Comparison of ENCODE assay signal across 8 mouse cellular contexts in genomic region chr3:30603256-30603655, GRCm38 (mm10). TPM values are rescaled to one million over a fixed set of nuclear protein-coding genes. Genes with fewer than 3 reads are reported as not detected.
A peak's percentile ranks its signal among the peaks of the same experiment; 100 is the strongest.
DNase-seq lines count a peak whose midpoint lies in the region; ATAC-seq and TF ChIP-seq lines count a peak whose summit lies in the region.

No protein-coding gene starts in this region.

- 41% methylated on average over 10 of the region's 10 CpGs for WGBS in heart, embryonic 16.5 days
- 57% methylated on average over 10 of the region's 10 CpGs for WGBS in bone marrow, adult 2 months
- WGBS in hindbrain, embryonic 12.5 days = 41% methylated on average over 10 of the region's 10 CpGs
- WGBS in midbrain, embryonic 12.5 days = 29% methylated on average over 10 of the region's 10 CpGs

- H3K9ac ChIP-seq in heart, embryonic 16.5 days (ENCODE audit: low read length) = peak overlapping the region; percentile 98
- peak overlapping the region; percentile 68 for H3K9ac ChIP-seq in hindbrain, embryonic 12.5 days
- peak overlapping the region; percentile 77 for H3K9ac ChIP-seq in midbrain, embryonic 12.5 days (replicated peaks)

- no peaks in the 10 kb centered on the region for H3K9me3 ChIP-seq in heart, embryonic 16.5 days (replicated peaks; ENCODE audit: control insufficient read depth, low read length)
- no peaks in the 10 kb centered on the region for H3K9me3 ChIP-seq in hindbrain, embryonic 12.5 days (replicated peaks)
- no peaks in the 10 kb centered on the region for H3K9me3 ChIP-seq in midbrain, embryonic 12.5 days

- no peak for DNase-seq in heart, adult 8-10 months (ENCODE audit: low spot score)
- no peak for DNase-seq in MN1 (ENCODE audit: low spot score)
- no peak for DNase-seq in spleen, postnatal 4 days (ENCODE audit: low spot score in 2 of 2)
- no peak for DNase-seq in gastrocnemius, postnatal 36 days

- peak overlapping the region; percentile 82 for H3K4me2 ChIP-seq in heart, embryonic 16.5 days (ENCODE audit: low read depth, low read length)
- H3K4me2 ChIP-seq in hindbrain, embryonic 12.5 days (replicated peaks) = peak overlapping the region; percentile 68
- peak overlapping the region; percentile 75 for H3K4me2 ChIP-seq in midbrain, embryonic 12.5 days (replicated peaks)

- TF ChIP-seq CTCF in bone marrow, adult 2 months (IDR thresholded peaks at IDR 0.05; ENCODE audit: control insufficient read depth, insufficient read depth, low read length) = no peak

- H3K27ac ChIP-seq in heart, embryonic 16.5 days (ENCODE audit: low read length) = no peak overlapping the region
- H3K27ac ChIP-seq in bone marrow, adult 2 months (ENCODE audit: control insufficient read depth, insufficient read depth, low read depth, low read length, poor library complexity) = no peak overlapping the region
- H3K27ac ChIP-seq in hindbrain, embryonic 12.5 days = no peak overlapping the region; the same call in 1 of the 2 replicates
- H3K27ac ChIP-seq in midbrain, embryonic 12.5 days (replicated peaks) = peak overlapping the region; percentile 93; the same call in 1 of the 2 replicates

- H3K36me3 ChIP-seq in heart, embryonic 16.5 days (ENCODE audit: control insufficient read depth, insufficient read depth) = peaks cover 24% of the 10 kb centered on the region
- H3K36me3 ChIP-seq in hindbrain, embryonic 12.5 days = peaks cover 26% of the 10 kb centered on the region
- peaks cover 28% of the 10 kb centered on the region for H3K36me3 ChIP-seq in midbrain, embryonic 12.5 days

- no peaks in the 10 kb centered on the region for H3K27me3 ChIP-seq in heart, embryonic 16.5 days (ENCODE audit: control insufficient read depth, insufficient read depth, low read length)
- H3K27me3 ChIP-seq in hindbrain, embryonic 12.5 days = peaks cover 3% of the 10 kb centered on the region; the same call in 1 of the 2 replicates
- H3K27me3 ChIP-seq in midbrain, embryonic 12.5 days = peaks cover 7% of the 10 kb centered on the region

- no peak for TF ChIP-seq POLR2A in bone marrow, adult 2 months (IDR thresholded peaks at IDR 0.05; ENCODE audit: borderline replicate concordance, control insufficient read depth, low read depth, low read length)

- ATAC-seq in heart, embryonic 16.5 days (replicated peaks; ENCODE audit: extremely low read depth, insufficient read depth, low FRiP score) = no peak
- no peak for ATAC-seq in hindbrain, embryonic 12.5 days (ENCODE audit: low FRiP score)
- no peak for ATAC-seq in midbrain, embryonic 12.5 days (ENCODE audit: low FRiP score, low read depth)

- intact Hi-C loops in gastrocnemius, postnatal 36 days (cut with DNase I) = loop anchor here (10.0 kb wide), 1 partner anchor 192 kb away; the partner anchor contains the start of gene Sec62

- peaks cover 21% of the 10 kb centered on the region for H3K4me1 ChIP-seq in heart, embryonic 16.5 days (ENCODE audit: control insufficient read depth, insufficient read depth, low read length)
- no peaks in the 10 kb centered on the region for H3K4me1 ChIP-seq in bone marrow, adult 2 months (ENCODE audit: control insufficient read depth, insufficient read depth, low read length)
- peaks cover 25% of the 10 kb centered on the region for H3K4me1 ChIP-seq in hindbrain, embryonic 12.5 days
- peaks cover 19% of the 10 kb centered on the region for H3K4me1 ChIP-seq in midbrain, embryonic 12.5 days

- H3K4me3 ChIP-seq in heart, embryonic 16.5 days (ENCODE audit: low read length) = peak overlapping the region; percentile 99
- peak overlapping the region; percentile 26 for H3K4me3 ChIP-seq in bone marrow, adult 2 months (replicated peaks; ENCODE audit: control insufficient read depth, low read depth, low read length)
- H3K4me3 ChIP-seq in hindbrain, embryonic 12.5 days = peak overlapping the region; percentile 67
- H3K4me3 ChIP-seq in midbrain, embryonic 12.5 days = peak overlapping the region; percentile 88

RNA-seq across cellular contexts. Expression of gene Mynn, which starts 1.4 kb away (rescaled TPM):
- polyA plus RNA-seq in heart, embryonic 16.5 days (2015; fragmentation: Nextera tagmentation; extraction: Ambion mirVana) = 21.5 and 28.4 TPM in 2 replicates
- 10 to 100 TPM; 10.1 to 13.4 (median 11.9) TPM for total RNA-seq in heart, adult 8-10 months (2022)
- 5.0 and 9.7 TPM in 2 replicates for polyA plus RNA-seq in bone marrow, adult 2 months (2011; ENCODE audit: insufficient read depth, insufficient read length, low replicate concordance, missing spikeins)
- polyA plus RNA-seq in hindbrain, embryonic 12.5 days (2016; fragmentation: Nextera tagmentation; extraction: Ambion mirVana) = 33.4 and 41.0 TPM in 2 replicates
- 34.7 and 39.6 TPM in 2 replicates for polyA plus RNA-seq in midbrain, embryonic 12.5 days (2016; fragmentation: Nextera tagmentation; extraction: Ambion mirVana)
- 1 to 10 TPM; 7.0 to 8.3 TPM for total RNA-seq in gastrocnemius, postnatal 36 days (2021)

RNA-seq across cellular contexts. Expression of gene Actrt3, which starts 3.5 kb away (rescaled TPM):
- polyA plus RNA-seq in heart, embryonic 16.5 days (2015; fragmentation: Nextera tagmentation; extraction: Ambion mirVana) = not detected in 2 replicates
- total RNA-seq in heart, adult 8-10 months (2022) = not detected
- polyA plus RNA-seq in bone marrow, adult 2 months (2011; ENCODE audit: insufficient read depth, insufficient read length, low replicate concordance, missing spikeins) = not detected in 2 replicates
- 0.20 TPM in 1 of 2 replicates, not detected in the other for polyA plus RNA-seq in hindbrain, embryonic 12.5 days (2016; fragmentation: Nextera tagmentation; extraction: Ambion mirVana)
- polyA plus RNA-seq in midbrain, embryonic 12.5 days (2016; fragmentation: Nextera tagmentation; extraction: Ambion mirVana) = 0.18 TPM in 1 of 2 replicates, not detected in the other
- not detected for total RNA-seq in gastrocnemius, postnatal 36 days (2021)

RNA-seq across cellular contexts. Expression of gene Lrriq4, which starts 41.1 kb away (rescaled TPM):
- not detected in 2 replicates for polyA plus RNA-seq in heart, embryonic 16.5 days (2015; fragmentation: Nextera tagmentation; extraction: Ambion mirVana)
- total RNA-seq in heart, adult 8-10 months (2022) = not detected
- polyA plus RNA-seq in bone marrow, adult 2 months (2011; ENCODE audit: insufficient read depth, insufficient read length, low replicate concordance, missing spikeins) = not detected in 2 replicates
- polyA plus RNA-seq in hindbrain, embryonic 12.5 days (2016; fragmentation: Nextera tagmentation; extraction: Ambion mirVana) = not detected in 2 replicates
- polyA plus RNA-seq in midbrain, embryonic 12.5 days (2016; fragmentation: Nextera tagmentation; extraction: Ambion mirVana) = not detected in 2 replicates
- total RNA-seq in gastrocnemius, postnatal 36 days (2021) = not detected

RNA-seq across cellular contexts. Expression of gene Lrrc34, which starts 44.4 kb away (rescaled TPM):
- polyA plus RNA-seq in heart, embryonic 16.5 days (2015; fragmentation: Nextera tagmentation; extraction: Ambion mirVana) = 0.88 and 1.1 TPM in 2 replicates
- not detected for total RNA-seq in heart, adult 8-10 months (2022)
- polyA plus RNA-seq in bone marrow, adult 2 months (2011; ENCODE audit: insufficient read depth, insufficient read length, low replicate concordance, missing spikeins) = 2.1 TPM in 1 of 2 replicates, not detected in the other
- polyA plus RNA-seq in hindbrain, embryonic 12.5 days (2016; fragmentation: Nextera tagmentation; extraction: Ambion mirVana) = 3.0 and 3.2 TPM in 2 replicates
- 0.88 and 1.3 TPM in 2 replicates for polyA plus RNA-seq in midbrain, embryonic 12.5 days (2016; fragmentation: Nextera tagmentation; extraction: Ambion mirVana)
- not detected for total RNA-seq in gastrocnemius, postnatal 36 days (2021)

RNA-seq across cellular contexts. Expression of gene Mecom, which starts 55.4 kb away (rescaled TPM):
- 12.7 and 17.4 TPM in 2 replicates for polyA plus RNA-seq in heart, embryonic 16.5 days (2015; fragmentation: Nextera tagmentation; extraction: Ambion mirVana)
- 10 to 100 TPM; 13.6 to 19.5 (median 16.5) TPM for total RNA-seq in heart, adult 8-10 months (2022)
- polyA plus RNA-seq in bone marrow, adult 2 months (2011; ENCODE audit: insufficient read depth, insufficient read length, low replicate concordance, missing spikeins) = 0.70 and 1.4 TPM in 2 replicates
- 44.4 and 47.0 TPM in 2 replicates for polyA plus RNA-seq in hindbrain, embryonic 12.5 days (2016; fragmentation: Nextera tagmentation; extraction: Ambion mirVana)
- 25.9 and 33.2 TPM in 2 replicates for polyA plus RNA-seq in midbrain, embryonic 12.5 days (2016; fragmentation: Nextera tagmentation; extraction: Ambion mirVana)
- 1 to 10 TPM; 4.9 to 7.0 TPM for total RNA-seq in gastrocnemius, postnatal 36 days (2021)

Comparison
In these comparisons a context has a peak if more than half of its experiments do, and no peak if none do; other contexts are left out.
1. H3K4me3 ChIP-seq: peak in every context shown above with its lines; median percentile 99 in heart, embryonic 16.5 days; 88 in midbrain, embryonic 12.5 days; 67 in hindbrain, embryonic 12.5 days; 26 in bone marrow, adult 2 months.